Comparison of ENCODE assay signal across 14 mouse cellular contexts in the genomic region with DNA sequence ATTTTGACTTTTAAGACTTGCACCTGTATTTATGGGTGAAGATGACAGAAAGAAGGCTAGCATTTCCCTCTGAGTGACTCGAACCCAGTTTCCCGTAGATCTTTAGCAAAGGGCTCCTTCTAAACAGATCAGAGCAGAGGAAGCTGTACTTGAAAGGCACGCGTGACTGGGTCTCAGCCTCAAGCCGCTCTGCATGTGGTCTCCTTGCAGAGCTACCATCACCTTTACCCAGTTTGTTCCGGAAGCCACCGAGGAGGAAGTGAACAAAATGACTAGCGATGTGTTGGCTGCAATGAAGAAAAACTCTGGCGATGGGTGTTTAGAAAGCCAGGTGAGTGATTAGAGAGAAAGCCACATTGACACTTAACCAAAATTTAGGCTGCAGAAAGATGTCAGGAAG. TPM values are rescaled to one million over a fixed set of nuclear protein-coding genes. Genes with fewer than 3 reads are reported as not detected.
DNase-seq lines count a peak whose midpoint lies in the region; ATAC-seq and TF ChIP-seq lines count a peak whose summit lies in the region.
"Had no signal": no experiment of that assay in that cellular context is flagged by ENCODE, and none has a peak within 500 bp of the region (broad histone marks: within the 10 kb centered on the region; RNA-seq: fewer than 3 reads in every experiment).

No protein-coding gene starts in this region.

- DNase-seq in heart, adult 9 months (ENCODE audit: low spot score in 2 of 2), result no peak
- peak; percentile 62 for DNase-seq in CD4-positive, CD25-positive, alpha-beta regulatory T cell, adult 2 months (ENCODE audit: low read depth, low spot score)
- DNase-seq in kidney, postnatal 10 days, result peak; percentile 16
- peak; percentile 45 to 68 for DNase-seq in spleen, adult 2 months (ENCODE audit: low read depth in 1 of 2, low spot score in 2 of 2)
- DNase-seq in forebrain, embryonic 11.5 days (ENCODE audit: low spot score), result no peak
- DNase-seq in ovary, adult 18-20 months (ENCODE audit: low spot score), result no peak
- no peak for DNase-seq in urinary bladder, postnatal 25 days (ENCODE audit: low spot score)
- DNase-seq: cerebellum, adult 11 months; gastrocnemius, postnatal 14 days had no signal

- H3K4me2 ChIP-seq in heart, embryonic 14.5 days (ENCODE audit: low read length), result peak overlapping the region; percentile 47
- H3K4me2 ChIP-seq in forebrain, embryonic 11.5 days (ENCODE audit: low read depth, low read length, severe bottlenecking), result no peak overlapping the region
- H3K4me2 ChIP-seq: limb, embryonic 12.5 days; midbrain, embryonic 12.5 days had no signal

- no peaks in the 10 kb centered on the region for H3K27me3 ChIP-seq in heart, embryonic 14.5 days (ENCODE audit: control insufficient read depth, insufficient read depth, low read length)
- no peaks in the 10 kb centered on the region for H3K27me3 ChIP-seq in spleen, adult 2 months (ENCODE audit: control insufficient read depth, insufficient read depth, low read length)
- no peaks in the 10 kb centered on the region for H3K27me3 ChIP-seq in forebrain, embryonic 11.5 days (ENCODE audit: control insufficient read depth, insufficient read depth, low read length)
- H3K27me3 ChIP-seq: limb, embryonic 12.5 days; midbrain, embryonic 12.5 days had no signal

- H3K27ac ChIP-seq in heart, embryonic 14.5 days (replicated peaks in 1 of 2; ENCODE audit: control insufficient read depth in 1 of 2, insufficient read depth in 1 of 2, low read depth in 2 of 2, low read length in 2 of 2), result no peak overlapping the region
- peak overlapping the region; percentile 62 for H3K27ac ChIP-seq in spleen, adult 2 months (ENCODE audit: insufficient read depth, low read length)
- H3K27ac ChIP-seq in forebrain, embryonic 11.5 days (ENCODE audit: low read depth, low read length), result no peak overlapping the region
- H3K27ac ChIP-seq: limb, embryonic 12.5 days; midbrain, embryonic 12.5 days had no signal

- no peak for TF ChIP-seq CTCF in spleen, adult 2 months (IDR thresholded peaks at IDR 0.05; ENCODE audit: extremely low read depth, insufficient read depth, insufficient read length, insufficient replicate concordance)

- no peak for ATAC-seq in heart, embryonic 14.5 days (ENCODE audit: insufficient number of reproducible peaks, insufficient read depth, low FRiP score, low read depth)
- no peak for ATAC-seq in forebrain, embryonic 11.5 days (replicated peaks; ENCODE audit: low FRiP score)
- ATAC-seq: intestine, embryonic 16.5 days had no signal

- H3K9me3 ChIP-seq in heart, embryonic 14.5 days (ENCODE audit: control insufficient read depth, low read length), result no peaks in the 10 kb centered on the region
- no peaks in the 10 kb centered on the region for H3K9me3 ChIP-seq in forebrain, embryonic 11.5 days (ENCODE audit: control insufficient read depth, low read length)
- H3K9me3 ChIP-seq: limb, embryonic 12.5 days; midbrain, embryonic 12.5 days had no signal

- 72% methylated on average over 9 of the region's 9 CpGs for WGBS in heart, embryonic 14.5 days
- 12% methylated on average over 9 of the region's 9 CpGs for WGBS in spleen, adult 2 months
- 78% methylated on average over 9 of the region's 9 CpGs for WGBS in forebrain, embryonic 11.5 days

- H3K4me3 ChIP-seq in heart, embryonic 14.5 days (ENCODE audit: control insufficient read depth in 1 of 2, insufficient read depth in 1 of 2, low read depth in 1 of 2, low read length in 2 of 2), result no peak overlapping the region
- H3K4me3 ChIP-seq in spleen, adult 2 months (ENCODE audit: extremely low read depth, insufficient read depth, insufficient read length), result peak overlapping the region; percentile 32; the same call in 1 of the 2 replicates
- H3K4me3 ChIP-seq in forebrain, embryonic 11.5 days (ENCODE audit: low read depth, low read length), result no peak overlapping the region
- H3K4me3 ChIP-seq: erythroblast, embryonic 14.5 days; limb, embryonic 12.5 days; midbrain, embryonic 12.5 days had no signal

- no peak for TF ChIP-seq POLR2A in spleen, adult 2 months (IDR thresholded peaks at IDR 0.05; ENCODE audit: low read depth, low read length)

- no peaks in the 10 kb centered on the region for H3K36me3 ChIP-seq in heart, embryonic 14.5 days (ENCODE audit: control insufficient read depth, insufficient read depth, low read length)
- H3K36me3 ChIP-seq in spleen, adult 2 months (ENCODE audit: control insufficient read depth, insufficient read depth, low read length), result no peaks in the 10 kb centered on the region
- H3K36me3 ChIP-seq in forebrain, embryonic 11.5 days (ENCODE audit: control insufficient read depth, insufficient read depth, low read length), result no peaks in the 10 kb centered on the region
- H3K36me3 ChIP-seq: limb, embryonic 12.5 days; midbrain, embryonic 12.5 days had no signal

- no peak overlapping the region for H3K9ac ChIP-seq in heart, embryonic 14.5 days (ENCODE audit: low read length)
- H3K9ac ChIP-seq in forebrain, embryonic 11.5 days (ENCODE audit: low read length), result no peak overlapping the region
- H3K9ac ChIP-seq: limb, embryonic 12.5 days; midbrain, embryonic 12.5 days had no signal

- no peaks in the 10 kb centered on the region for H3K4me1 ChIP-seq in heart, embryonic 14.5 days (ENCODE audit: control insufficient read depth in 2 of 2, insufficient read depth in 2 of 2, low read length in 2 of 2)
- peaks cover 5% of the 10 kb centered on the region for H3K4me1 ChIP-seq in spleen, adult 2 months (ENCODE audit: control insufficient read depth, insufficient read depth, insufficient read length)
- no peaks in the 10 kb centered on the region for H3K4me1 ChIP-seq in forebrain, embryonic 11.5 days (replicated peaks; ENCODE audit: control insufficient read depth, insufficient read depth, low read length)
- H3K4me1 ChIP-seq: limb, embryonic 12.5 days; midbrain, embryonic 12.5 days had no signal

RNA-seq across cellular contexts. Expression of a gene that starts 1.9 kb away (rescaled TPM):
- 1.1 and 1.9 TPM in 2 replicates for polyA plus RNA-seq in heart, embryonic 14.5 days (2014; fragmentation: Nextera tagmentation; extraction: Ambion mirVana)
- 0.70 and 0.88 TPM in 2 replicates for polyA plus RNA-seq in spleen, adult 2 months (2012; rRNA removed)
- 0.29 TPM in 1 of 2 replicates, not detected in the other for polyA plus RNA-seq in forebrain, embryonic 11.5 days (2014; fragmentation: Nextera tagmentation; extraction: Ambion mirVana)

RNA-seq across cellular contexts. Expression of a gene that starts 26.3 kb away (rescaled TPM):
- not detected in 2 replicates for polyA plus RNA-seq in heart, embryonic 14.5 days (2014; fragmentation: Nextera tagmentation; extraction: Ambion mirVana)
- 0.05 TPM in 1 of 2 replicates, not detected in the other for polyA plus RNA-seq in spleen, adult 2 months (2012; rRNA removed)
- polyA plus RNA-seq in forebrain, embryonic 11.5 days (2014; fragmentation: Nextera tagmentation; extraction: Ambion mirVana), result not detected in 2 replicates
- polyA plus RNA-seq: erythroblast, embryonic 14.5 days; limb, embryonic 12.5 days; midbrain, embryonic 12.5 days had no signal

RNA-seq across cellular contexts. Expression of a gene that starts 31.7 kb away (rescaled TPM):
- polyA plus RNA-seq in heart, embryonic 14.5 days (2014; fragmentation: Nextera tagmentation; extraction: Ambion mirVana), result 0.38 and 1.1 TPM in 2 replicates
- polyA plus RNA-seq in spleen, adult 2 months (2012; rRNA removed), result 1.2 TPM in 2 replicates
- polyA plus RNA-seq in forebrain, embryonic 11.5 days (2014; fragmentation: Nextera tagmentation; extraction: Ambion mirVana), result not detected in 2 replicates
- polyA plus RNA-seq: midbrain, embryonic 12.5 days had no signal

Comparison
In these comparisons a context has a peak if more than half of its experiments do, and no peak if none do; other contexts are left out.
1. DNase-seq: peak in CD4-positive, CD25-positive, alpha-beta regulatory T cell, adult 2 months (single experiment), kidney, postnatal 10 days (single experiment) and spleen, adult 2 months (2 of 2); none in heart, adult 9 months (0 of 2), forebrain, embryonic 11.5 days (single experiment), ovary, adult 18-20 months (single experiment) and urinary bladder, postnatal 25 days (single experiment).